Mouse (Mus musculus): Measurements from ENCODE around the gene Gm39653.

Gene Gm39653

DNA sequence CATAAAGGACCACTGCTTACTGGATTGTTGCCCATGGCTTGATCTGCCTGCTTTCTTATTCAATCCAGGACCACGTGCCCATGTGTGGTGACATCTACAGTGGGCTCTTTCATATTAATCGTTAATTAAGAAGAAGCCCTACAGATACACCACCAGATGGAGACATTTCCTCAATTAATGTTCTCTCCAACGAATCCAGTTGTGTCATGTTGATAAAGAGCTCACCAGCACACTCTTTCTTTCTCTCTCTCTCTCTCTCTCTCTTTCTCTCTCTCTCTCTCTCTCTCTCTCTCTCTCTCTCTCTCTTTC is 53.0 kb downstream of the Gm39653 start:
- ATAC-seq (ENCODE audit: insufficient number of reproducible peaks, low FRiP score, low TSS enrichment) = peak; percentile 82
